ENCODE assay signal across 20 mouse cellular contexts in the genomic region with DNA sequence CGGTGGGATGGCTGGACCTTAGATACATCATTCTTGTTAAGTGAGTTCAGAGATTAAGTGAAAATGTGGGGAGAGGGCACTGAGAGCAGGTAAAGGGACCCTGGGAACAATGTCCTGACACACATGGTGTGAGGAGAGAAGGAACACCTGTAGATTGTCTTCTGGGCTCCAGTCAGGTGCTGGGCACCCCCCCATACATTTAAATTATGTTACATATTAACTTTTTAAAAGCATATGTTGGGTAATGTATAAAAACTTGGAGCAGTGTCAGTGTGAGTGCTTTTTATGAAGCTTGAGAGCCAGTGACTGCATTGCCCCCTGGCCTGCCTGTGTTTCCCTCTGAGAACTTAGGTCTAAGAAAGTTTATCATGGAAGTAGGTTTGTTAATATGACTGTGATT. TPM values are rescaled to one million over a fixed set of nuclear protein-coding genes. Genes with fewer than 3 reads are reported as not detected.
DNase-seq lines count a peak whose midpoint lies in the region; ATAC-seq and TF ChIP-seq lines count a peak whose summit lies in the region.
"Had no signal": no experiment of that assay in that cellular context is flagged by ENCODE, and none has a peak within 500 bp of the region (broad histone marks: within the 10 kb centered on the region; RNA-seq: fewer than 3 reads in every experiment).

No protein-coding gene starts in this region.

- H3K4me3 ChIP-seq in heart, embryonic 11.5 days (ENCODE audit: low read depth, low read length), result no peak overlapping the region
- no peak overlapping the region for H3K4me3 ChIP-seq in kidney, postnatal 0 days (replicated peaks; ENCODE audit: low read depth, low read length)
- no peak overlapping the region for H3K4me3 ChIP-seq in intestine, embryonic 14.5 days (ENCODE audit: low read depth, low read length)
- H3K4me3 ChIP-seq in stomach, embryonic 16.5 days (replicated peaks; ENCODE audit: low read length), result no peak overlapping the region
- H3K4me3 ChIP-seq: embryonic facial prominence, embryonic 15.5 days; forebrain, embryonic 13.5 days; heart, embryonic 15.5 days; left cerebral cortex, adult 2 months; limb, embryonic 12.5 days; liver, embryonic 15.5 days; midbrain, embryonic 10.5 days; midbrain, embryonic 15.5 days had no signal

- 38% methylated on average over 1 of the region's 1 CpGs for WGBS in heart, embryonic 11.5 days (ENCODE audit: insufficient replicate concordance)
- WGBS in kidney, postnatal 0 days, result 69% methylated on average over 1 of the region's 1 CpGs
- 68% methylated on average over 1 of the region's 1 CpGs for WGBS in intestine, embryonic 14.5 days
- WGBS in stomach, embryonic 16.5 days, result 57% methylated on average over 1 of the region's 1 CpGs

- no peak for TF ChIP-seq CTCF in kidney, postnatal 0 days (IDR thresholded peaks at IDR 0.05; ENCODE audit: low read depth)

- intact Hi-C loops in heart, postnatal 14 days (cut with DNase I), result no loop called here

- no peaks in the 10 kb centered on the region for H3K9me3 ChIP-seq in heart, embryonic 11.5 days (replicated peaks; ENCODE audit: control insufficient read depth, low read length)
- H3K9me3 ChIP-seq in kidney, postnatal 0 days (replicated peaks; ENCODE audit: low read length), result no peaks in the 10 kb centered on the region
- H3K9me3 ChIP-seq in intestine, embryonic 14.5 days (ENCODE audit: control insufficient read depth, low read length), result no peaks in the 10 kb centered on the region
- no peaks in the 10 kb centered on the region for H3K9me3 ChIP-seq in stomach, embryonic 16.5 days (replicated peaks; ENCODE audit: control insufficient read depth, low read length)
- H3K9me3 ChIP-seq: embryonic facial prominence, embryonic 15.5 days; forebrain, embryonic 13.5 days; heart, embryonic 15.5 days; limb, embryonic 12.5 days; liver, embryonic 15.5 days; midbrain, embryonic 10.5 days; midbrain, embryonic 15.5 days had no signal

- peak overlapping the region; percentile 77 for H3K27ac ChIP-seq in heart, embryonic 11.5 days (ENCODE audit: low read depth, low read length)
- H3K27ac ChIP-seq in kidney, postnatal 0 days, result 0 out of 2 replicates have a peak overlapping the region, but pooled peaks have one; percentile 31
- peak overlapping the region; percentile 55; the same call in 1 of the 2 replicates for H3K27ac ChIP-seq in intestine, embryonic 14.5 days (ENCODE audit: low read depth)
- H3K27ac ChIP-seq in stomach, embryonic 16.5 days (ENCODE audit: low read length), result 0 out of 2 replicates have a peak overlapping the region, but pooled peaks have one; percentile 36
- H3K27ac ChIP-seq: embryonic facial prominence, embryonic 15.5 days; forebrain, embryonic 13.5 days; hindbrain, embryonic 14.5 days; left cerebral cortex, adult 2 months; limb, embryonic 12.5 days; liver, embryonic 15.5 days; midbrain, embryonic 15.5 days had no signal

- H3K36me3 ChIP-seq in heart, embryonic 11.5 days (ENCODE audit: control insufficient read depth, insufficient read depth, low read length), result no peaks in the 10 kb centered on the region
- H3K36me3 ChIP-seq in kidney, postnatal 0 days (ENCODE audit: insufficient read depth, low read length), result no peaks in the 10 kb centered on the region
- H3K36me3 ChIP-seq in intestine, embryonic 14.5 days (ENCODE audit: control insufficient read depth, insufficient read depth, low read length), result no peaks in the 10 kb centered on the region
- no peaks in the 10 kb centered on the region for H3K36me3 ChIP-seq in stomach, embryonic 16.5 days (ENCODE audit: control insufficient read depth, insufficient read depth, low read length)
- H3K36me3 ChIP-seq: embryonic facial prominence, embryonic 15.5 days; heart, embryonic 15.5 days; limb, embryonic 12.5 days; liver, embryonic 15.5 days; midbrain, embryonic 10.5 days; midbrain, embryonic 15.5 days had no signal

- ATAC-seq in heart, embryonic 11.5 days (replicated peaks; ENCODE audit: insufficient number of reproducible peaks, low FRiP score, low TSS enrichment), result no peak
- ATAC-seq in kidney, postnatal 0 days (replicated peaks; ENCODE audit: low FRiP score, low read depth), result no peak
- ATAC-seq in intestine, embryonic 14.5 days (replicated peaks; ENCODE audit: low FRiP score, low TSS enrichment, low read depth), result 0 out of 2 replicates have a peak, but pooled peaks have one; percentile 17
- no peak for ATAC-seq in stomach, embryonic 16.5 days (ENCODE audit: insufficient read depth, low FRiP score)
- ATAC-seq: forebrain, embryonic 13.5 days; inflammation-experienced regulatory T-cells, adult 6 months; midbrain, embryonic 15.5 days had no signal

- DNase-seq in heart, postnatal 14 days, result no peak
- no peak for DNase-seq in kidney, postnatal 0 days (ENCODE audit: low spot score)
- DNase-seq in kidney, postnatal 14 days, result no peak
- DNase-seq in intestine, embryonic 14.5 days (ENCODE audit: low spot score), result no peak
- no peak for DNase-seq in adrenal gland, adult 2 months
- DNase-seq: gastrocnemius, postnatal 10 days; right cerebral cortex, postnatal 25 days had no signal

- H3K4me2 ChIP-seq in heart, embryonic 11.5 days, result no peak overlapping the region
- no peak overlapping the region for H3K4me2 ChIP-seq in kidney, postnatal 0 days (ENCODE audit: low read length)
- no peak overlapping the region for H3K4me2 ChIP-seq in intestine, embryonic 14.5 days (ENCODE audit: low read length)
- no peak overlapping the region for H3K4me2 ChIP-seq in stomach, embryonic 16.5 days (ENCODE audit: low read depth, low read length)
- H3K4me2 ChIP-seq: embryonic facial prominence, embryonic 15.5 days; forebrain, embryonic 13.5 days; heart, embryonic 15.5 days; hindbrain, embryonic 14.5 days; limb, embryonic 12.5 days; liver, embryonic 15.5 days; lung, embryonic 14.5 days; midbrain, embryonic 15.5 days had no signal

- H3K9ac ChIP-seq in heart, embryonic 11.5 days (ENCODE audit: low read depth, low read length), result no peak overlapping the region
- no peak overlapping the region for H3K9ac ChIP-seq in kidney, postnatal 0 days (ENCODE audit: low read depth, low read length)
- H3K9ac ChIP-seq in intestine, embryonic 14.5 days (ENCODE audit: low read length), result no peak overlapping the region
- no peak overlapping the region for H3K9ac ChIP-seq in stomach, embryonic 16.5 days (ENCODE audit: low read length)
- H3K9ac ChIP-seq: embryonic facial prominence, embryonic 15.5 days; forebrain, embryonic 13.5 days; heart, embryonic 15.5 days; hindbrain, embryonic 14.5 days; limb, embryonic 12.5 days; liver, embryonic 15.5 days; lung, embryonic 14.5 days; midbrain, embryonic 15.5 days had no signal

- no peaks in the 10 kb centered on the region for H3K27me3 ChIP-seq in heart, embryonic 11.5 days (ENCODE audit: control insufficient read depth, insufficient read depth, low read length)
- no peaks in the 10 kb centered on the region for H3K27me3 ChIP-seq in kidney, postnatal 0 days (ENCODE audit: insufficient read depth, low read length)
- no peaks in the 10 kb centered on the region for H3K27me3 ChIP-seq in intestine, embryonic 14.5 days (replicated peaks; ENCODE audit: control insufficient read depth, insufficient read depth, low read length)
- H3K27me3 ChIP-seq in stomach, embryonic 16.5 days (ENCODE audit: control insufficient read depth, insufficient read depth, low read length), result no peaks in the 10 kb centered on the region
- H3K27me3 ChIP-seq: embryonic facial prominence, embryonic 15.5 days; forebrain, embryonic 13.5 days; heart, embryonic 15.5 days; limb, embryonic 12.5 days; liver, embryonic 15.5 days; midbrain, embryonic 15.5 days had no signal

- H3K4me1 ChIP-seq in heart, embryonic 11.5 days (ENCODE audit: control insufficient read depth, insufficient read depth, low read length), result peaks cover 30% of the 10 kb centered on the region
- peaks cover 14% of the 10 kb centered on the region for H3K4me1 ChIP-seq in kidney, postnatal 0 days (replicated peaks; ENCODE audit: insufficient read depth, low read length)
- H3K4me1 ChIP-seq in intestine, embryonic 14.5 days (replicated peaks; ENCODE audit: control insufficient read depth, insufficient read depth, low read length), result peaks cover 15% of the 10 kb centered on the region
- peaks cover 25% of the 10 kb centered on the region for H3K4me1 ChIP-seq in stomach, embryonic 16.5 days (ENCODE audit: control insufficient read depth, insufficient read depth, low read length)

RNA-seq across cellular contexts. Expression of gene Slc44a1, which starts 12.2 kb away (rescaled TPM):
- polyA plus RNA-seq in heart, embryonic 11.5 days (2014; fragmentation: Nextera tagmentation; extraction: Ambion mirVana), result 19.5 and 25.5 TPM in 2 replicates
- 10 to 100 TPM; 43.0 to 47.2 TPM for total RNA-seq in heart, postnatal 14 days (2021)
- polyA plus RNA-seq in kidney, postnatal 0 days (2015; fragmentation: Nextera tagmentation; extraction: Ambion mirVana), result 43.4 and 44.1 TPM in 2 replicates
- polyA plus RNA-seq in intestine, embryonic 14.5 days (2014; fragmentation: Nextera tagmentation; extraction: Ambion mirVana), result 64.5 and 75.1 TPM in 2 replicates
- 16.7 and 17.2 TPM in 2 replicates for polyA plus RNA-seq in stomach, embryonic 16.5 days (2015; fragmentation: Nextera tagmentation; extraction: Ambion mirVana)
- total RNA-seq in adrenal gland, adult 2 months (2021), result 100 to 1,000 TPM in 1 of 2 experiments, 10 to 100 TPM in 1; 79.5 to 125 TPM
- 14.5 and 17.1 TPM in 2 replicates for polyA plus RNA-seq in adrenal gland, adult 2 months (2012; rRNA removed)
